Mouse (Mus musculus) erythroblast, embryonic 14.5 days (primary cell): ENCODE measurements around the gene Tet2. TPM values are rescaled to one million over a fixed set of nuclear protein-coding genes. Genes with fewer than 3 reads are reported as not detected.

Experiments
- H3K27me3 ChIP-seq: 2 replicates; pipeline ENCODE4 v1.6.1; 2012; ENCODE audit warnings: inconsistent platforms; ENCODE audit not compliant: control insufficient read depth
- H3K36me3 ChIP-seq: 2 replicates; pipeline ENCODE4 v1.6.1; 2012; ENCODE audit warnings: mild to moderate bottlenecking, inconsistent platforms; ENCODE audit not compliant: control insufficient read depth
- H3K4me1 ChIP-seq: 2 replicates; pipeline ENCODE4 v1.6.1; 2012; ENCODE audit warnings: inconsistent platforms; ENCODE audit not compliant: control insufficient read depth
- H3K4me3 ChIP-seq: replicated peaks from 2 replicates; pipeline ENCODE3; 2012; ENCODE audit warnings: moderate library complexity, mild to moderate bottlenecking, inconsistent platforms
- H3K9me3 ChIP-seq: 2 replicates; pipeline ENCODE4 v1.6.1; 2012; ENCODE audit warnings: low read length, inconsistent platforms, mixed read lengths; ENCODE audit not compliant: control insufficient read depth
- GATA1 ChIP-seq: IDR thresholded peaks from 2 replicates; pipeline ENCODE4 v1.6.1; 2012; ENCODE audit warnings: low read length, inconsistent platforms, mixed read lengths
- TAL1 ChIP-seq: IDR thresholded peaks from 3 replicates; pipeline ENCODE4 v1.6.1; 2012; ENCODE audit warnings: low read length, inconsistent platforms, mixed read lengths
- polyA plus RNA-seq: library from polyadenylated mRNA; stranded (reverse); fragments of >175 nt; gene quantifications from 2 replicates; pipeline ENCODE4 v1.2.3, GENCODE M21; 2012

Gene Tet2
- polyA plus RNA-seq, 1 experiment, result 0.05 TPM

GRCm38 (mm10) chr3:133554092-133554491 is 9.2 kb upstream of the Tet2 start:
- no peaks in the 10 kb centered on the region for H3K27me3 ChIP-seq
- no peak for TF ChIP-seq TAL1
- no peak for TF ChIP-seq GATA1
- H3K4me1 ChIP-seq, result no peaks in the 10 kb centered on the region
- no peaks in the 10 kb centered on the region for H3K36me3 ChIP-seq
- H3K9me3 ChIP-seq, result no peaks in the 10 kb centered on the region
- no peak overlapping the region for H3K4me3 ChIP-seq

GRCm38 (mm10) chr3:133551941-133552340 is 7.0 kb upstream of the Tet2 start:
- Histone ChIP-seq H3K27me3 (no peaks in the 10 kb centered on the region), H3K36me3 (no peaks in the 10 kb centered on the region), H3K4me1 (no peaks in the 10 kb centered on the region), H3K4me3 (no peak overlapping the region), H3K9me3 (no peaks in the 10 kb centered on the region)
- no peak for TF ChIP-seq TAL1
- no peak for TF ChIP-seq GATA1

- H3K4me1 ChIP-seq, result peaks cover 4% of the 10 kb centered on the region; the same call in 1 of the 2 replicates
- H3K36me3 ChIP-seq, result no peaks in the 10 kb centered on the region
- peaks cover 9% of the 10 kb centered on the region for H3K27me3 ChIP-seq
- no peak overlapping the region for H3K4me3 ChIP-seq
- TF ChIP-seq TAL1, result no peak
- no peak for TF ChIP-seq GATA1
- no peaks in the 10 kb centered on the region for H3K9me3 ChIP-seq
Observed at GRCm38 (mm10) chr3:133549385-133550170, 4.6 kb upstream of the Tet2 start.

GRCm38 (mm10) chr3:133548613-133549012 is 3.7 kb upstream of the Tet2 start:
- TF ChIP-seq TAL1 (no peak), GATA1 (no peak)
- Histone ChIP-seq H3K4me1 (peaks cover 9% of the 10 kb centered on the region), H3K9me3 (no peaks in the 10 kb centered on the region), H3K36me3 (no peaks in the 10 kb centered on the region), H3K27me3 (peaks cover 15% of the 10 kb centered on the region), H3K4me3 (no peak overlapping the region)

GRCm38 (mm10) chr3:133546790-133547189 is 1.9 kb upstream of the Tet2 start:
- Histone ChIP-seq H3K9me3 (no peaks in the 10 kb centered on the region), H3K4me3 (no peak overlapping the region), H3K27me3 (peaks cover 15% of the 10 kb centered on the region), H3K4me1 (peaks cover 13% of the 10 kb centered on the region), H3K36me3 (no peaks in the 10 kb centered on the region)
- TF ChIP-seq TAL1 (no peak), GATA1 (no peak)

GRCm38 (mm10) chr3:133545304-133545666 is 346 bp upstream of the Tet2 start:
- Histone ChIP-seq H3K4me1 (peaks cover 13% of the 10 kb centered on the region), H3K9me3 (no peaks in the 10 kb centered on the region), H3K4me3 (peak overlapping the region; percentile 75), H3K36me3 (no peaks in the 10 kb centered on the region), H3K27me3 (peaks cover 15% of the 10 kb centered on the region)
- no peak for TF ChIP-seq TAL1
- no peak for TF ChIP-seq GATA1

- Histone ChIP-seq H3K9me3 (no peaks in the 10 kb centered on the region), H3K4me3 (peak overlapping the region; percentile 75), H3K27me3 (peaks cover 15% of the 10 kb centered on the region), H3K4me1 (peaks cover 13% of the 10 kb centered on the region), H3K36me3 (no peaks in the 10 kb centered on the region)
- TF ChIP-seq GATA1, result no peak
- TF ChIP-seq TAL1, result no peak
Observed at GRCm38 (mm10) chr3:133544131-133544550, 798 bp downstream of the Tet2 start.

GRCm38 (mm10) chr3:133543101-133544020 is 1.6 kb downstream of the Tet2 start:
- peak overlapping the region; percentile 75 for H3K4me3 ChIP-seq
- no peak for TF ChIP-seq TAL1
- no peaks in the 10 kb centered on the region; the same call in 1 of the 2 replicates for H3K36me3 ChIP-seq
- H3K4me1 ChIP-seq, result peaks cover 13% of the 10 kb centered on the region
- H3K9me3 ChIP-seq, result no peaks in the 10 kb centered on the region
- H3K27me3 ChIP-seq, result peaks cover 15% of the 10 kb centered on the region

- TF ChIP-seq TAL1 (no peak), GATA1 (no peak)
- H3K4me1 ChIP-seq, result peaks cover 13% of the 10 kb centered on the region
- H3K36me3 ChIP-seq, result no peaks in the 10 kb centered on the region; the same call in 1 of the 2 replicates
- peaks cover 15% of the 10 kb centered on the region for H3K27me3 ChIP-seq
- no peak overlapping the region for H3K4me3 ChIP-seq
- H3K9me3 ChIP-seq, result no peaks in the 10 kb centered on the region
Observed at GRCm38 (mm10) chr3:133542084-133542483, 2.9 kb downstream of the Tet2 start.
